Mouse (Mus musculus): Measurements from ENCODE around the gene Lrrc10b.

The Lrrc10b gene

GRCm38 (mm10) chr19:10456752-10457483 lies at the start of gene Lrrc10b:
TSS of gene Lrrc10b (minus strand) at chr19:10457473.
- no peak for DNase-seq (ENCODE audit: low read depth, low spot score)

DNA sequence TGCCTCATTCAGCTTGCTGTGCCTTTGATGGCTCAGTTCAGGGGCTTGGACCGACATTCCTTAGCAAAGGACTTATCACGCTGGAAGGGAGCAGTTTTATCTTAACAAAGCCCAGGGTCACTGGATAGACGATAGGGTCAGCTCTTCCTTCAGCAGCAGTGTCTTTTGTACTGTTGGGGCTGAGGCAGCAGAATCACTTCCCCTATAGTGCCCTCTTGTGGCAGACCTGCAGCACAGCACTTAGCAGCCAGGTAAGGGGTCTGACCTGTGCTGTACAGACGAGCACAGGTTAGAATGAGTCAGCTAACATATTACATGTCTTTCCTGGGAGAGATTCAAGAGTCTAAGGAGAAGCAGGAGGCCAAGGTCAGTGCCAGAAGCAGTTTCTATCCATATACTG lies 45.3 kb upstream of the Lrrc10b start:
- DNase-seq (ENCODE audit: low read depth, low spot score) = peak; percentile 69

- DNase-seq (ENCODE audit: low read depth, low spot score) = no peak
Measured at GRCm38 (mm10) chr19:10500581-10500980, 43.3 kb upstream of the Lrrc10b start.

DNA sequence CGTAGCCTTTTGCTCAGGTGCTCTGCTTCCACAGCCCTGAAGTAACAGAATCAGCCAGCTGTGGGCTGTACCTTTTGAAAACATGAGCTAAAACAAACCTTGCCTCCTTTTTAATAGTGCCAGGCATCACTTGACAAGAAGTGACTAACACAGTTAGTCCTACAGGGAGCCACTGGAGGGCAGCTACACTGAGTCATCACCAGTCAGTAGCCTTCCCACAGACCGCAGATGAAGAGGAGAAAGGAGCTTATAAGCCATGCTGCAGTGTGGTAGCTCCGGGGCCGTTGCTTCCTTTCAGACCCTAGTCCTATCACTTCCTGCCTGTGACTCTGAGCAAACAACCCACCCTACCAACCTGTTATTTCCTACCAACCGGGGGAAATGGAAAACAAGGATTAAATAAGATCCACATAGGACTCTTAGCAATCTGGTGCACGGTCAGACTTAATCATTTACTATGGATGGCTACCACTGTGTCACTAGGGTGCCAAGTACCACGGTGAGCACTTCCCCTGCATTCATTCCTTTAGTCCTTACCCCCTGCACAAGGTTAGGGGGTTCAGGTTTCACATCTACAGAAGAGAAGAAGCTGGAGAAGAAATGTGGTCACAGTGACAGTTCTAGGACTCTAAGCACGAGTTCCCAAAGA lies 40.4 kb upstream of the Lrrc10b start:
- DNase-seq (ENCODE audit: low read depth, low spot score) = no peak

GRCm38 (mm10) chr19:10496976-10497375 lies 39.7 kb upstream of the Lrrc10b start:
- no peak for DNase-seq (ENCODE audit: low read depth, low spot score)

DNA sequence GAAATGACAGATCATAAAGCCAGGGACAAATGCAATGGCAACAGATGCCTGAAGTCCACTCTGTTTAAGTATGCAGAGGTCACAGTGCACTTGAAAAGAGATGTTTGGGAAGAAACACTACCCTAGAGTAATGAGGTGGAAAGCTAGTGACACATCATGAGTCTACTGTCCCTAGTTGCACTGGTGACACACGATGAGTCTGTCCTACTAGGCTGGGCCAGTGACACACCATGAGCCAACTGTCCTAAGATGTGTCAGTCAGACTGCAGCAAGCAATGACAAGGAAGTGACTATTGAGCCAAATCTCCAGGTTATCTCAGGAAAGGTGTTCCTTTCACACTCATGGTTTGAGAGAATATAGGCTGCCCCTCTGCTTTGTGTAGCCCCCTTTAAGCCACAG lies 38.4 kb upstream of the Lrrc10b start:
- no peak for DNase-seq (ENCODE audit: low read depth, low spot score)

DNA sequence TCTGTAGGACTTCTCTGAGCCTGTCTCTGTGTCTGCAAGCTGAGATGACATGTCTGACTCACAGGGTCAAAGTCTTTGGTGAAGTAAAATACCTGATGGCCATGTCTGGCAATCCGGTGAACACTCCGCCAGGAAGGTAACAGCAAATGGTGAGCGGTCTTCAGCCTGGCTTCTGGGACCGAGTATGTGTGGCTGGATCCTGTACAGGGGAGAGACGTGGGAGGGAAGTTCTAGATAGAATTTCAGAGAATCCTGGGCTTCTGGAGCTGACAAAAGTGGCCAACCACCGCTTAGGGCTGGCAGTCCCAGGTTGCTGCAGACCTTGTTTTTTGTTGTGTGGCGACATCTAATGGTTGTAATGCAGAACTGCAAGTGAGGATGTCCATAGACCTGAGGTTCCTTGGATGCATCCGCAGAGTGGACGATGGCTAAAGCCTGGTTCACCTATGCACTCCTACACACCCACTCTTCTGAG lies 29.0 kb upstream of the Lrrc10b start:
- DNase-seq (ENCODE audit: low read depth, low spot score) = peak; percentile 64

DNA sequence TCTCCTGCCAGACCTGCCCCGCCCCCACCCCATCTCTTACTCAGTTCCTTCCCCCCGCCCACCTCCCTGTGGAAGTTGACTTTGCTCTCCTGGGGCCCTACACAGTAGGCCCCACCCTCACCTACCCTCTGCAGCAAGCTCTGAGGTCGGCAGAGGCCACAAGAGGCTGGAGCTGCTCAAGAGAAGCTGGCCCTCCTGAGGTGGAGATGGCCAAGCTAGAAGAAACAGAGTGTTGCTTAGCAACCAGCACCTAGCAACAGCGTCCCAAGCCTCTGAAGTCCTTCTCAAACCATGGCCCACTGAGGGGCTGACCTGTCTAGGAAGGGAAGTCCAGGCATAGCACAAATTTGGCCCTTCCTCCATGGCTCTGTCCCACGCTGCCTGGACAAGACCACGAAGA lies 25.4 kb upstream of the Lrrc10b start, which contains the start of gene Ppp1r32:
Gene Ppp1r32 (minus strand): TSS at position 226 of the 400 bp plus-strand sequence.
- no peak for DNase-seq (ENCODE audit: low read depth, low spot score)

GRCm38 (mm10) chr19:10479541-10479940 lies 22.3 kb upstream of the Lrrc10b start:
- DNase-seq (ENCODE audit: low read depth, low spot score) = no peak

GRCm38 (mm10) chr19:10473779-10474178 lies 16.5 kb upstream of the Lrrc10b start:
- no peak for DNase-seq (ENCODE audit: low read depth, low spot score)

DNA sequence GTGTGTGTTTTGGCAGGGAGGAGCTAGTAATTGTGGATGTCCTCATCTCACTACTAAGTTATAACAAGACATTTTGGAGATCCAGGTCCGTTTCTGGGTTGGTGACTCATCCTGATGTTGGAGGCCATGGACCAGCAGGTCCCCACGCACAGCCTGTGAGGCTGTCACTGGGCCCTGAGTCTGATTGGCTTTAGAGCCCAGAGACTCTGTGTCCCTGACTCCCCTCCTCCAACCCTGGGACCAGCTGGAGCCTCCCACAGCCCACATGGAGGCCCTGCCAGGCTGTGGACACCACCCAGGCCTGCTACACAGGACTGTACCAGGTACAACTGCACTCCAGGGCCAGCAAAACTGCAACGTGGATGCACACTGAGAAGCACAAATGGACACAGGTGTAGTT lies 15.7 kb upstream of the Lrrc10b start:
- DNase-seq (ENCODE audit: low read depth, low spot score) = no peak

GRCm38 (mm10) chr19:10469171-10469658 lies 11.9 kb upstream of the Lrrc10b start:
- DNase-seq (ENCODE audit: low read depth, low spot score) = peak; percentile 6

DNA sequence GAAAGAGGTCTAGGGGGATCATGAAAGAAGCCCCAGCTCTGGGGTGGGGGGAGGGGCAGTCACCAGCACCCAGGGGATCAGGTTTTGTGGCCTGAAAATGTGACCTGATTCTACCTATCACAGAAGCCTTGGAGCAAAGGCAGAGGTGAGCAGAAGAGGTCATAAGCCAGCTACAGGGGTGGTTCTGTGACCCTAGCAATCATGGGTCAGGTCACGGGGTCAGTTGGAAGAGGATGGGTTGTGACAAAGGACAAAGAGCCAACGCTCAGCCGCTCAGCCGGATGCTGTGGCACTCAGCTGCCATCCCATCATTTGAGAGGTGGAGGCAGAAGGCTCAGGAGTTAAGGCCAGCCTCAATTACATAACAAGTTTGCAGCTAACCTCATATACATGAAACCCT lies 7.2 kb upstream of the Lrrc10b start:
- no peak for DNase-seq (ENCODE audit: low read depth, low spot score)

- no peak for DNase-seq (ENCODE audit: low read depth, low spot score)
Measured at GRCm38 (mm10) chr19:10461584-10461983, 4.3 kb upstream of the Lrrc10b start.

GRCm38 (mm10) chr19:10459907-10460306 lies 2.6 kb upstream of the Lrrc10b start:
- no peak for DNase-seq (ENCODE audit: low read depth, low spot score)

DNA sequence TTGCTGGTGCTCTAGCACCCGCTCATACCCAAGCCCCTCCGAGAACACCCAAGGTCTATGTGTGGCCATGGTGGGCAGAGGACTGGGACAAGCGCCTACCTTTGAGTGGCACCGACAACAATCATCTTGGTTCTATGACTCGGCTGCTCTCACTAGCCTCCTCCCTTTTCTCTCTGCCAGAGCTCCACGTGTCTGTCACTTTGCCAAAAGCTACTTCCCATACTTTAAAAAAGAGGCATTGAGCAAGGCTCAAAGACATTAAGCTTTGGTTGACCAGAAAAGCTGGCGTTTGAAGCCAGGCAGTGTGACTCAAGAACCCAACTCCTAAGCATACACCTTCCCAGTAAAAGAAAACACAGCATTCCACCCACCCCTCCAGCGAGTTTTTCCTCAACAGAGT lies 823 bp upstream of the Lrrc10b start:
- DNase-seq (ENCODE audit: low read depth, low spot score) = no peak

GRCm38 (mm10) chr19:10457484-10457800 lies 169 bp upstream of the Lrrc10b start:
- no peak for DNase-seq (ENCODE audit: low read depth, low spot score)

DNA sequence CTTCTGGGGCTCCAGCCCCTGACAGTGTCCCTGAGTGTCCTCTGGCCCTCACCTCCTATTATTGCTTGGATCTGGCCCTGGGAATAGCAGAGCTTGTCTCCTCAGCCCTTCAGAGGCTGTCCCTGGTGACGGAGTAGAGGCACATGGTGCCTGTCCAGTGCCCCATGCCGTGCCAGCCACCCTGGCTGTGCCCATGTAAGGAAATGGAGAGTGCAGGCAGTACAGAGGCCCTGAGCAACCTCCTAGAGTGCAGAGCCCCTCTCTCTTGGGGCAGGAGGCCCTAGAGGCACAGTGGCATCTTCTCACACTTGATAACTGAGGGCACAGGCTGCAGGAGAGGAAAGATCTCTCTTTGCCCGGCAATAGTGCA lies 1.9 kb downstream of the Lrrc10b start:
- DNase-seq (ENCODE audit: low read depth, low spot score) = no peak

GRCm38 (mm10) chr19:10454718-10455436 lies 2.4 kb downstream of the Lrrc10b start:
- DNase-seq (ENCODE audit: low read depth, low spot score) = no peak

DNA sequence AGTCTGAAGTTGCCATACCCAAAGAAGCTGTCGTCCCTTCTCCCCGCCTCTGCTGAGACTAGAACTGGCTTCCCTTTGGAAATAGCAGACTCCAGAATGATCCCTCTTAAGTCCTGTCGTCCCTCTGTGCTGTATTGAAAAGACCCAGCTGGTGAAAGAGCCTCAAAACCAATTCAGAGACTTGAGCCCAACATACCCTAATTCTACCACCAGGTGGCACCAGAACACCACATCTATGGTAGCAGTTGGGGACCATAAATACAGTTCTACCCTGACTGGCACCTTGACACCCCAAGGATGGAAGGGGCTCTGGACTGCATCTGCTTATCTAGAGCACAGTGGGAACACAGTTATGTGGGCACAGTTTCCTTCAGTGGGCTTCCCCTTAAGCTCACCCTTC lies 7.6 kb downstream of the Lrrc10b start:
- DNase-seq (ENCODE audit: low read depth, low spot score) = peak; percentile 70

DNA sequence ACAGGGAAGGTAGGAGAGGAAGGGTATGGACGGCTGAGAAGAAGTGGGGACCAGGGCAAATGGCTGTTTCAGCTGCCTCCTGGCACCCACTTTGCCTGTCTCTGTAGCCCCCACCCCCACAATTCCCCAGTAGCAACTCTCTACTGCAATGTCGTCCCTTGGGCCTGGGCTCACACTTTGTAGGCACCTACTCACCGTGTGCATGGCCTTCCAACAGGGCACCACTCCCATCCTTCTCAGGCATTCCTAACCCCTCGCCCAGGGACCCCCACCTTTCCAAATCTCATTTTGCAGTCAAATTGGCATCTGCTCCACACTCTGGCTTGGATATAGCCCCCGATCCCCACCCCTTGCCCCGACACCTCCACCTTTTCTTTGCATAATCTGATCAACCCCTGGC lies 8.1 kb downstream of the Lrrc10b start:
- DNase-seq (ENCODE audit: low read depth, low spot score) = no peak

DNA sequence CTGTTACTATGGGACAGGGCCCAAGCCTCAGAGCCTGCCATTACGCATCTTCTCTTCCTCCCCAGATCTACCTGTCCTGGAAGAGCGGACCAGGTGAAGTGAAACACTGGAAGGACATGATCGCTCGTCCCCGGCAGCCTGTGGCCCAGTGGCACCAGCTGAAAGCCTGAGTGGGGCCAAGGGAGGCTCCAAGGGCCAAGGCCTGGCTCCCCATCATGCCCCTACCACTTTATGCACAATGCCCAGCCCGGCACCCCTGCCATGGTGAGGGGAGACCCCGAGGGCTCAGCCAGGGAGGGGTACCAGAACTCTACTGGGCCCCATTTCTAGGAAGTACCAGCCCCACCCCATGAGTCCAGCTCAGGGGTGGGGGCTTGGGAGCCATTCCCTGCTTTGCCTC lies 9.0 kb downstream of the Lrrc10b start:
- DNase-seq (ENCODE audit: low read depth, low spot score) = no peak

All from A20 (cell line).